Mouse (Mus musculus) kidney, adult 2 months (tissue): ENCODE measurements around the gene Zfp62. TPM values are rescaled to one million over a fixed set of nuclear protein-coding genes. Genes with fewer than 3 reads are reported as not detected.

ENCODE experiments used
- DNase-seq: peaks from one replicate; pipeline ENCODE4 v3.0.0; 2021
- H3K27ac ChIP-seq: fragments of 200-500 bp; 2 replicates; pipeline ENCODE4 v1.5.1; 2012; ENCODE audit warnings: low read depth, low read length, control low read depth, inconsistent platforms; ENCODE audit not compliant: insufficient read depth
- H3K27me3 ChIP-seq: fragments of 200-500 bp; replicated peaks from 2 replicates; pipeline ENCODE4 v1.6.1; 2012; ENCODE audit warnings: mild to moderate bottlenecking, moderate library complexity, low read length, inconsistent platforms; ENCODE audit not compliant: control insufficient read depth, insufficient read depth
- H3K36me3 ChIP-seq: fragments of 200-500 bp; 2 replicates; pipeline ENCODE4 v1.6.1; 2012; ENCODE audit warnings: mild to moderate bottlenecking, moderate library complexity, low read length, inconsistent platforms; ENCODE audit not compliant: control insufficient read depth, insufficient read depth
- H3K4me1 ChIP-seq: fragments of 200-500 bp; 2 replicates; pipeline ENCODE4 v1.6.1; 2011; ENCODE audit warnings: low read length; ENCODE audit not compliant: control insufficient read depth, insufficient read depth
- H3K4me3 ChIP-seq: fragments of 200-500 bp; 2 replicates; pipeline ENCODE4 v1.5.1; 2011; ENCODE audit warnings: mild to moderate bottlenecking, low read depth, low read length, control low read depth; ENCODE audit not compliant: insufficient read depth
- CTCF ChIP-seq: fragments of 200-500 bp; conservative IDR thresholded peaks from 2 replicates; pipeline ENCODE4 v1.5.1; 2011; ENCODE audit warnings: low read depth, mild to moderate bottlenecking, control low read depth, low read length, moderate library complexity, mixed read lengths; ENCODE audit not compliant: insufficient read depth, insufficient read length
- POLR2A ChIP-seq: fragments of 200-500 bp; IDR thresholded peaks from one replicate; pipeline ENCODE4 v1.6.1; 2011; ENCODE audit warnings: low read depth, low read length, control low read depth
- WGBS: fragments of 180-500 bp; shearing (Covaris S2); methylation state at CpG from one replicate; pipeline ENCODE4 v1.1.7; 2018; 5-methylcytosine and 5-hydroxymethylcytosine counted together
- polyA plus RNA-seq: library from polyadenylated mRNA; depleted of rRNA; stranded (reverse); fragments of >200 nt; gene quantifications from 2 replicates; pipeline ENCODE4 v1.2.3, GENCODE M21; 2012

Gene Zfp62
- polyA plus RNA-seq, 1 experiment: 2.6 TPM

- peak; percentile 54 for DNase-seq
- Histone ChIP-seq H3K27ac (peak overlapping the region; percentile 21), H3K4me1 (no peaks in the 10 kb centered on the region; the same call in 1 of the 2 replicates), H3K36me3 (no peaks in the 10 kb centered on the region), H3K4me3 (no peak overlapping the region), H3K27me3 (no peaks in the 10 kb centered on the region)
- WGBS: 69% methylated on average over 7 of the region's 7 CpGs
- no peak for TF ChIP-seq POLR2A
- 0 out of 2 replicates have a peak, but pooled peaks have one; percentile 11 for TF ChIP-seq CTCF
Observed at GRCm38 (mm10) chr11:49195819-49196322, 7.2 kb upstream of the Zfp62 start.

GRCm38 (mm10) chr11:49200666-49201065 is 2.4 kb upstream of the Zfp62 start:
- no peak for DNase-seq

DNA sequence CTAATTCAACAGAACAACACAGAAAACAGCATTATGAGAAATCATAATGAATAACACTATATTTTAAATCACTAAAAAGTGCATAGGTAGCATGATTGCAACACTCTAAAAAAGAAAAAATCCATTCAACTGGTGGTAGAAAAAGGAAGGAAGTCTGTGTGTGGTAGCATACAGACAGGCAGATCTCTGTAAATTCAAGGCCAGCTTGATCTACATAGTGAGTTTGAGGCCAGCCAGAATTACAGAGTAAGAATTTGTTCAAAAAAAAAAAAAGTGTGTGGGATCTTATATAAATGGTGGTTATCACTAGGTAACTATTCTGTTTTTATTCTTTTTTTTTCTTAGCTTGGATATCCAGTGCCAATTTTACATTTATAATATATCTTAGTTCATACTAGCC is 1.9 kb upstream of the Zfp62 start:
- peaks cover 11% of the 10 kb centered on the region; the same call in 1 of the 2 replicates for H3K4me1 ChIP-seq
- no peak overlapping the region for H3K27ac ChIP-seq
- H3K36me3 ChIP-seq: no peaks in the 10 kb centered on the region
- H3K4me3 ChIP-seq: no peak overlapping the region
- DNase-seq: no peak
- no peaks in the 10 kb centered on the region for H3K27me3 ChIP-seq
- TF ChIP-seq POLR2A (no peak), CTCF (no peak)

More at GRCm38 (mm10) chr11:49200666-49201065, 2.4 kb upstream of the Zfp62 start:
- H3K36me3 ChIP-seq: no peaks in the 10 kb centered on the region
- H3K4me1 ChIP-seq: peaks cover 11% of the 10 kb centered on the region; the same call in 1 of the 2 replicates
- no peak overlapping the region for H3K4me3 ChIP-seq
- H3K27ac ChIP-seq: no peak overlapping the region
- no peaks in the 10 kb centered on the region for H3K27me3 ChIP-seq
- TF ChIP-seq POLR2A (no peak), CTCF (no peak)

DNA sequence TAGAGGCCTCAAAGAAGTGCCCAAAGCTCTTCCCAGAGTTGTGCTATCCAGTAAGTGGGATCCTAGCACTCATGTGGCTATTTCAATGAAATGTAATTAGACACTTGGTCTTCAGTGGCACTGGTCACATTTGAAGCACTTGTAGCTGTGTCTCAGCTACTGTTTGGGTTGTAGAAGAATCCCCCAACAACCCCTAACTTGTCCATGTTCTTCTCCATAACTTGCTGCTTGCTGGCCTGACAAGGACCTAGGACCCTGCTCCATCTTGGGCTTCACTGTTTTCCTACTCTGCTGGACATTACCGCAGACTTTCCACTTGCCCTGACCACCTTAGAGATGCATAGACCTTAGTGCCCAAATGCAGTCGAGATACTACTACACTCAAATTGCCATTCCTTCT is 1.0 kb upstream of the Zfp62 start:
- Histone ChIP-seq H3K4me1 (peaks cover 11% of the 10 kb centered on the region; the same call in 1 of the 2 replicates), H3K36me3 (no peaks in the 10 kb centered on the region), H3K4me3 (peak overlapping the region; percentile 69), H3K27ac (peak overlapping the region; percentile 99), H3K27me3 (no peaks in the 10 kb centered on the region)
- WGBS: 6% methylated on average over 2 of the region's 2 CpGs
- no peak for DNase-seq
- TF ChIP-seq POLR2A: no peak
- no peak for TF ChIP-seq CTCF

DNA sequence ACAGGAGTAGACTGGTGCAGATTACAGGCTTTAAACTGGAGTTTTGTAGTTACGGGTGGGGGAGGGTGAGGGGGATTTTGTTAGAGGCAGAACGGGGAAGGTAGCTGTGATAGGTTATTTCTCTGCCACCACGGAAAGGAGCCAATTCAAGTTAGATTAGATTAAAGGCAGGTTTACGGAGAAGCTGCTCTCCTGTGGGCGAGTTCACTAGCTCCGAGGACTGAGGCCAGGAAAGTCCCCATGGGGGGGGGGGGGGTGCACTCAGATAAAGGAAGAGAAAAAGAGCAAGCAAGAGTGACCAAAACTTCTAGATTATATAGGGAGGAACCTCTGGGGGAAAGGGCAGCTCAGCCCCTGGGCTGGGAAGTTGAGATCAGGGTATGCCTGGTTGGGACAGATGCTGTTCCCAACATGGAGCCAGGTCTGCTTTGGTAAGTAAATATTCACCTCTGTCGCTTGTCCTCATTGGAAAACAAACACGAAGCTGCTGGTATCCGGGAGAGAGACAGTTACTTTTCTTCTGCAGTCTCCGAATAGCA is 500 bp upstream of the Zfp62 start:
- TF ChIP-seq POLR2A: no peak
- no peak for TF ChIP-seq CTCF
- under 1% methylated on average over 10 of the region's 10 CpGs for WGBS

DNA sequence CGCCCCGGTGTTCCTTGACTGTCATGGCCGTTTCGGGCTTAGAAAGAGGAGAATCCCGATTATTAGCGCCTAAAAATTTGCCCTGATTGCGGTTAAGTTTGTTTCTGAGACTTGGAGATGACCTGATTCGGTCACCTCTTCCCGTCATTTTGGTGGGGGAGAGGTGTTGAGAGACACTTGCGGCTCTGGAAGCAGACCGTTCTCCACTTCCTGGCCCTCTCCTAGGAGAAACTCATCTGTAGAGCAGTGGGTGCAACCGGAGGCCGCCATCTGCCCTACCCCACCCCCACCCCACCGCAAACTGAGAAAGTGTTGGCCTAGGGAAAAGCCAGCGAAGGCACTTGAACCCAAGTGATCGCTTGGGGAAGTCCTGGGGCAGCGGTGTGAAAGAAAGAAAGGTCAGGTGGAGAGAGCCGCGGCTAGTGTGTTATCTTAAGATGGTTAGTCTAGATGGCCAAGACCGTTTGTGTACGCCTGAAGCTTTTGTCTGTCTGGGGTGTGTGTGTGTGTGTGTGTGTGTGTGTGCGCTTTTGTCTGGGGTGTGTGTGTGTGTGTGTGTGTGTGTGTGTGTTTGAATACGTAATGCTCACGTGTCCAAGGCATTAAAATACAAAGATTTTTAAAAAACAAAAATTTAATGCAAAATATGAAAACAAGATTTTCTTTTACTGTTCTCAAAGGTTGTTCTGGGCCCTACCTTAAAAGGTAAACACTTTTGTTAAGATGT is 842 bp downstream of the Zfp62 start:
- TF ChIP-seq POLR2A (peak; percentile 4), CTCF (no peak)
- WGBS: 0% methylated on average over 24 of the region's 24 CpGs
- Histone ChIP-seq H3K4me1 (peaks cover 11% of the 10 kb centered on the region; the same call in 1 of the 2 replicates), H3K4me3 (peak overlapping the region; percentile 69), H3K27ac (peak overlapping the region; percentile 99), H3K27me3 (no peaks in the 10 kb centered on the region), H3K36me3 (no peaks in the 10 kb centered on the region)
- DNase-seq: no peak

More for the DNA sequence above, 500 bp upstream of the Zfp62 start:
- peak overlapping the region; percentile 99 for H3K27ac ChIP-seq
- no peaks in the 10 kb centered on the region for H3K27me3 ChIP-seq
- DNase-seq: peak; percentile 58
- no peaks in the 10 kb centered on the region for H3K36me3 ChIP-seq
- H3K4me3 ChIP-seq: peak overlapping the region; percentile 69
- H3K4me1 ChIP-seq: peaks cover 11% of the 10 kb centered on the region; the same call in 1 of the 2 replicates

- WGBS: 72% methylated on average over 6 of the region's 6 CpGs
- no peak overlapping the region for H3K4me3 ChIP-seq
- H3K4me1 ChIP-seq: peaks cover 11% of the 10 kb centered on the region; the same call in 1 of the 2 replicates
Observed at GRCm38 (mm10) chr11:49205080-49205590, 2.0 kb downstream of the Zfp62 start.

More at GRCm38 (mm10) chr11:49205080-49205590, 2.0 kb downstream of the Zfp62 start:
- DNase-seq: no peak
- H3K36me3 ChIP-seq: no peaks in the 10 kb centered on the region
- H3K27me3 ChIP-seq: no peaks in the 10 kb centered on the region
- TF ChIP-seq CTCF (no peak), POLR2A (no peak)
- H3K27ac ChIP-seq: peak overlapping the region; percentile 38; the same call in 1 of the 2 replicates
